ENCODE assay signal across 9 mouse cellular contexts in genomic region chr5:110797696-110798095, GRCm38 (mm10). TPM values are rescaled to one million over a fixed set of nuclear protein-coding genes. Genes with fewer than 3 reads are reported as not detected.
DNase-seq lines count a peak whose midpoint lies in the region; ATAC-seq and TF ChIP-seq lines count a peak whose summit lies in the region.
"Had no signal": no experiment of that assay in that cellular context is flagged by ENCODE, and none has a peak within 500 bp of the region (broad histone marks: within the 10 kb centered on the region; RNA-seq: fewer than 3 reads in every experiment).

No protein-coding gene starts in this region.

- H3K4me2 ChIP-seq in lung, postnatal 0 days (replicated peaks; ENCODE audit: low read depth, low read length), result no peak overlapping the region
- no peak overlapping the region for H3K4me2 ChIP-seq in hindbrain, embryonic 11.5 days (replicated peaks; ENCODE audit: low read depth, low read length)

- TF ChIP-seq EP300 in heart, adult 2 months (IDR thresholded peaks at IDR 0.05; ENCODE audit: insufficient read depth, low read depth, low read length), result 0 out of 2 replicates have a peak, but pooled peaks have one; percentile 37
- TF ChIP-seq EP300 in lung, postnatal 0 days (IDR thresholded peaks at IDR 0.05), result no peak

- no peaks in the 10 kb centered on the region; the same call in 1 of the 2 replicates for H3K36me3 ChIP-seq in heart, adult 2 months (ENCODE audit: control insufficient read depth, insufficient read depth, low read length)
- peaks cover 94% of the 10 kb centered on the region for H3K36me3 ChIP-seq in heart, embryonic 10.5 days
- H3K36me3 ChIP-seq in lung, postnatal 0 days (ENCODE audit: insufficient read depth, low read length), result peaks cover 35% of the 10 kb centered on the region
- peaks cover 19% of the 10 kb centered on the region for H3K36me3 ChIP-seq in hindbrain, embryonic 11.5 days (ENCODE audit: control insufficient read depth, insufficient read depth, low read length)

- no peak for TF ChIP-seq CTCF in heart, adult 2 months (IDR thresholded peaks at IDR 0.05)
- no peak for TF ChIP-seq CTCF in brain, embryonic 14.5 days (IDR thresholded peaks at IDR 0.05; ENCODE audit: borderline replicate concordance, extremely low read depth, insufficient read depth, insufficient read length)
- no peak for TF ChIP-seq CTCF in lung, postnatal 0 days (IDR thresholded peaks at IDR 0.05)

- no peak overlapping the region for H3K9ac ChIP-seq in heart, adult 2 months (ENCODE audit: low read depth, low read length)
- no peak overlapping the region for H3K9ac ChIP-seq in lung, postnatal 0 days (replicated peaks; ENCODE audit: low read depth)
- H3K9ac ChIP-seq in hindbrain, embryonic 11.5 days (ENCODE audit: low read depth, low read length), result no peak overlapping the region

- peak; percentile 53 for ATAC-seq in lung, postnatal 0 days
- ATAC-seq in hindbrain, embryonic 11.5 days (ENCODE audit: low FRiP score), result no peak

- H3K4me3 ChIP-seq in heart, adult 2 months, result no peak overlapping the region
- H3K4me3 ChIP-seq in heart, embryonic 10.5 days, result no peak overlapping the region
- no peak overlapping the region for H3K4me3 ChIP-seq in lung, postnatal 0 days (ENCODE audit: low read depth, low read length)
- no peak overlapping the region for H3K4me3 ChIP-seq in hindbrain, embryonic 11.5 days (ENCODE audit: low read depth, low read length)

- no peak for TF ChIP-seq POLR2A in heart, adult 2 months (IDR thresholded peaks at IDR 0.05; ENCODE audit: insufficient read depth, low read depth, low read length)
- TF ChIP-seq POLR2A in brain, embryonic 14.5 days (IDR thresholded peaks at IDR 0.05; ENCODE audit: borderline replicate concordance, extremely low read depth, insufficient read depth, insufficient read length, poor library complexity, severe bottlenecking), result no peak

- intact Hi-C loops in heart, adult 2 months (cut with DNase I), result no loop called here

- no peaks in the 10 kb centered on the region for H3K9me3 ChIP-seq in heart, embryonic 10.5 days
- H3K9me3 ChIP-seq in lung, postnatal 0 days (ENCODE audit: low read length), result no peaks in the 10 kb centered on the region
- no peaks in the 10 kb centered on the region for H3K9me3 ChIP-seq in hindbrain, embryonic 11.5 days (ENCODE audit: control insufficient read depth, low read length)
- H3K9me3 ChIP-seq: G1E had no signal

- WGBS in heart, adult 2 months, result 35% methylated on average over 4 of the region's 4 CpGs
- WGBS in heart, embryonic 10.5 days, result 82% methylated on average over 4 of the region's 4 CpGs
- WGBS in lung, postnatal 0 days, result 49% methylated on average over 4 of the region's 4 CpGs
- WGBS in hindbrain, embryonic 11.5 days, result 81% methylated on average over 4 of the region's 4 CpGs

- H3K4me1 ChIP-seq in heart, adult 2 months (ENCODE audit: control insufficient read depth, insufficient read depth, low read length), result peaks cover 19% of the 10 kb centered on the region
- peaks cover 21% of the 10 kb centered on the region for H3K4me1 ChIP-seq in heart, embryonic 10.5 days
- H3K4me1 ChIP-seq in lung, postnatal 0 days (ENCODE audit: insufficient read depth, low read depth, low read length), result no peaks in the 10 kb centered on the region
- H3K4me1 ChIP-seq in hindbrain, embryonic 11.5 days (replicated peaks; ENCODE audit: control insufficient read depth, insufficient read depth, low read length), result no peaks in the 10 kb centered on the region

- no peak overlapping the region; the same call in 1 of the 2 replicates for H3K27ac ChIP-seq in heart, adult 2 months
- no peak overlapping the region for H3K27ac ChIP-seq in heart, embryonic 10.5 days
- no peak overlapping the region for H3K27ac ChIP-seq in lung, postnatal 0 days (ENCODE audit: low read length)
- H3K27ac ChIP-seq in hindbrain, embryonic 11.5 days (ENCODE audit: low read depth, low read length), result no peak overlapping the region

- no peaks in the 10 kb centered on the region for H3K27me3 ChIP-seq in heart, adult 2 months (ENCODE audit: control insufficient read depth, insufficient read depth, low read length)
- H3K27me3 ChIP-seq in heart, embryonic 10.5 days (ENCODE audit: insufficient read depth, poor library complexity, severe bottlenecking), result no peaks in the 10 kb centered on the region
- no peaks in the 10 kb centered on the region for H3K27me3 ChIP-seq in lung, postnatal 0 days (replicated peaks; ENCODE audit: insufficient read depth, low read length)
- H3K27me3 ChIP-seq in hindbrain, embryonic 11.5 days (ENCODE audit: control insufficient read depth, insufficient read depth, low read length), result no peaks in the 10 kb centered on the region

- no peak for DNase-seq in heart, adult 2 months
- no peak for DNase-seq in heart, embryonic 10.5 days (ENCODE audit: low spot score)
- DNase-seq in brain, embryonic 14.5 days (ENCODE audit: low read depth), result peak; percentile 8
- DNase-seq in kidney, adult 8-10 months, result peak; percentile 74
- peak; percentile 57 for DNase-seq in lung, postnatal 0 days (ENCODE audit: low spot score)
- DNase-seq in spleen, adult 12 weeks (ENCODE audit: low spot score), result no peak
- DNase-seq in hindbrain, embryonic 11.5 days (ENCODE audit: low spot score), result no peak
- DNase-seq in left cerebral cortex, adult 9 months (ENCODE audit: low spot score in 2 of 2), result no peak

- H3K79me2 ChIP-seq in heart, adult 2 months (replicated peaks; ENCODE audit: control insufficient read depth, insufficient read depth, low read length), result peaks cover 3% of the 10 kb centered on the region

RNA-seq across cellular contexts. Expression of gene Ulk1, which starts 12.2 kb away (rescaled TPM):
- 10 to 100 TPM; 64.8 to 82.1 TPM for total RNA-seq in heart, adult 2 months (2021)
- 55.9 and 62.6 TPM in 2 replicates for polyA plus RNA-seq in heart, adult 2 months (2012; rRNA removed)
- 12.8 and 17.0 TPM in 2 replicates for polyA plus RNA-seq in heart, embryonic 10.5 days (2016; fragmentation: Nextera tagmentation; extraction: Ambion mirVana)
- polyA plus RNA-seq in brain, embryonic 14.5 days (2012; rRNA removed), result 93.5 and 118 TPM in 2 replicates
- 11.8 and 11.9 TPM in 2 replicates for polyA plus RNA-seq in lung, postnatal 0 days (2015; fragmentation: Nextera tagmentation; extraction: Ambion mirVana)
- 31.7 and 36.1 TPM in 2 replicates for polyA plus RNA-seq in hindbrain, embryonic 11.5 days (2014; fragmentation: Nextera tagmentation; extraction: Ambion mirVana)

RNA-seq across cellular contexts. Expression of gene Pus1, which starts 17.2 kb away (rescaled TPM):
- 10 to 100 TPM; 19.1 to 21.3 TPM for total RNA-seq in heart, adult 2 months (2021)
- 15.8 and 16.2 TPM in 2 replicates for polyA plus RNA-seq in heart, adult 2 months (2012; rRNA removed)
- 46.6 and 49.8 TPM in 2 replicates for polyA plus RNA-seq in heart, embryonic 10.5 days (2016; fragmentation: Nextera tagmentation; extraction: Ambion mirVana)
- polyA plus RNA-seq in brain, embryonic 14.5 days (2012; rRNA removed), result 20.6 TPM in 2 replicates
- 12.5 and 14.2 TPM in 2 replicates for polyA plus RNA-seq in lung, postnatal 0 days (2015; fragmentation: Nextera tagmentation; extraction: Ambion mirVana)
- 15.5 and 17.3 TPM in 2 replicates for polyA plus RNA-seq in hindbrain, embryonic 11.5 days (2014; fragmentation: Nextera tagmentation; extraction: Ambion mirVana)

RNA-seq across cellular contexts. Expression of gene Ep400, which starts 27.2 kb away (rescaled TPM):
- 10 to 100 TPM; 31.4 to 32.6 TPM for total RNA-seq in heart, adult 2 months (2021)
- polyA plus RNA-seq in heart, adult 2 months (2012; rRNA removed), result 18.4 and 21.0 TPM in 2 replicates
- 41.3 and 46.9 TPM in 2 replicates for polyA plus RNA-seq in heart, embryonic 10.5 days (2016; fragmentation: Nextera tagmentation; extraction: Ambion mirVana)
- polyA plus RNA-seq in brain, embryonic 14.5 days (2012; rRNA removed), result 46.4 and 78.0 TPM in 2 replicates
- 16.7 and 17.5 TPM in 2 replicates for polyA plus RNA-seq in lung, postnatal 0 days (2015; fragmentation: Nextera tagmentation; extraction: Ambion mirVana)
- 42.1 and 49.7 TPM in 2 replicates for polyA plus RNA-seq in hindbrain, embryonic 11.5 days (2014; fragmentation: Nextera tagmentation; extraction: Ambion mirVana)

RNA-seq across cellular contexts. Expression of gene Hscb, which starts 41.9 kb away (rescaled TPM):
- 10 to 100 TPM; 18.5 to 18.7 TPM for total RNA-seq in heart, adult 2 months (2021)
- 14.8 and 17.7 TPM in 2 replicates for polyA plus RNA-seq in heart, adult 2 months (2012; rRNA removed)
- polyA plus RNA-seq in heart, embryonic 10.5 days (2016; fragmentation: Nextera tagmentation; extraction: Ambion mirVana), result 22.2 and 27.4 TPM in 2 replicates
- polyA plus RNA-seq in brain, embryonic 14.5 days (2012; rRNA removed), result 7.9 and 9.0 TPM in 2 replicates
- polyA plus RNA-seq in lung, postnatal 0 days (2015; fragmentation: Nextera tagmentation; extraction: Ambion mirVana), result 30.2 and 32.0 TPM in 2 replicates
- 15.7 and 24.3 TPM in 2 replicates for polyA plus RNA-seq in hindbrain, embryonic 11.5 days (2014; fragmentation: Nextera tagmentation; extraction: Ambion mirVana)

RNA-seq across cellular contexts. Expression of gene Chek2, which starts 42.1 kb away (rescaled TPM):
- 1 to 10 TPM; 2.6 to 3.1 TPM for total RNA-seq in heart, adult 2 months (2021)
- polyA plus RNA-seq in heart, adult 2 months (2012; rRNA removed), result 3.4 and 5.5 TPM in 2 replicates
- polyA plus RNA-seq in heart, embryonic 10.5 days (2016; fragmentation: Nextera tagmentation; extraction: Ambion mirVana), result 28.1 and 28.8 TPM in 2 replicates
- polyA plus RNA-seq in brain, embryonic 14.5 days (2012; rRNA removed), result 6.3 and 12.2 TPM in 2 replicates
- 5.7 and 7.9 TPM in 2 replicates for polyA plus RNA-seq in lung, postnatal 0 days (2015; fragmentation: Nextera tagmentation; extraction: Ambion mirVana)
- polyA plus RNA-seq in hindbrain, embryonic 11.5 days (2014; fragmentation: Nextera tagmentation; extraction: Ambion mirVana), result 24.3 and 26.1 TPM in 2 replicates

Comparison
In these comparisons a context has a peak if more than half of its experiments do, and no peak if none do; other contexts are left out.
1. DNase-seq: peak in brain, embryonic 14.5 days (single experiment), kidney, adult 8-10 months (2 of 2) and lung, postnatal 0 days (single experiment); none in heart, adult 2 months (0 of 2), heart, embryonic 10.5 days (single experiment), spleen, adult 12 weeks (single experiment), hindbrain, embryonic 11.5 days (single experiment) and left cerebral cortex, adult 9 months (0 of 2).